Mouse (Mus musculus): ENCODE measurements around the gene Rsph3a.

DNA sequence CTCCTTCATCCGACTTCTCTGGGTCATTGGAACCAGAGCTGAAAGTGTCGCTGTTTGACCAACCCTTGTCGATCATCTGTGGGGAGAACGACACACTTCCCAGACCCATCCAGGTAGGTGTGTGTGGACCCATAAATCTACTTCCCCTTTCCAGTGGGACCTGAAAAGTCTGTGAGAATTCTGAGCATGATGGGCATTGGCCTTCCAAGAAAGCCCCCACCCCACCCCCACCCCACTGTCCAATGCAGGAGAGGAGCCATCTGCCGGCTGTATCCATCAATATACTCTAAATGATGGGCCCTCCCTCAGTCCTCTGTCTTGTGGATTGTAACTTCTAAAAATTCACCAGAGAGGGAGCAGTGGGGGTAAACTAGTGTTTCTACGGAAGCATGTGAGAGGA lies 16.8 kb upstream of the Rsph3a start:
- TF ChIP-seq CTCF (IDR thresholded peaks at IDR 0.05; ENCODE audit: low read depth, low read length), result no peak
- no peak for TF ChIP-seq POLR2A (IDR thresholded peaks at IDR 0.05; ENCODE audit: borderline replicate concordance, low read depth, low read length)

Measured in bone marrow macrophage, adult 2 months (primary cell).